Mouse (Mus musculus): ENCODE data around the gene Ccdc190.
A peak's percentile ranks its signal among the peaks of the same experiment; 100 is the strongest.

Gene Ccdc190

DNA sequence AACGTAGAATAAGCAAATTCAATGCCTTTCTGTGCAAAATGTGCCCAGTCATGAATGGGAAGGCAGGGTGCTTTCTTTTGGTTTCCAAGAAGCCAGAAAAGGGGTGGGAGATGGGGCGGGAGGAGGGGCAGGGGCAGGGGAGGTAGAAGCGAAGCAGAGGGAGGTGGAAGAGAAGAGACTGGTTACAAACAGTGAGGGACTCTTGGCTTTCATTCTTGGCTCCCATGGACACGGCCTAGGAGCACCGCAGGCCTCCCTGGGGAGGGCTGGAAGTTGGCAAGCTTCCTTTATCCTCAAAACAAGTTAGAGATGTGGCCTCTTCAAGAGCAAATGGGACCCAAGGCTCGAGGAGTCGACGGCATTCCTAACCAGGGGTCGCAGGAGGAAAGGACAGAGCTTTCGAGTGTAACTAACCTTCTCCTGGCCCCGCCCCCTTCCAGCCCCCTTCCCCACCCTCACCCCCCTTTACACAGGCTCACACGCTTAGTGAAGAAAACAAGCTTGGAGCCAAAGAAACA lies at the start of gene Ccdc190:
Gene Ccdc190 (plus strand): TSS at position 195 of the 518 bp plus-strand sequence.
- no peak for DNase-seq (ENCODE audit: low spot score)

DNA sequence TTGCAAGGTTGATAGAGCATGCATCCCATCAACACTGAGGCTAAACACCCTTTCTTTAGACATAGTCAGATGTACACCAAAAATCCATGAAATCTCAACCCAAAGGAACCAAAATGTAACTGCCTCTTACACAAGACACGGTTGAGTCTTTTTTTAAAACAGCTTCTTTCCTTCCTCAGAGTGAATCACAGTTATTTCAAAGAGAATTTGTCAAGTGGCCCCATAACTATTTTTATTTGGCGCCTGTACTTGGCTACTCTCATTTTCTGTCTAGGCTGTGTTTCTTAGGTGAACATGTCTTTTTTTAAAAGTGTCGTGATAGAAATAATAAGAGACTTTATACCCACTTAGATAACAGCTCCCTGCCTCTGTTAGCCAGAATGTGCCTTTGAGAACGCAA lies 49.4 kb upstream of the Ccdc190 start:
- DNase-seq (ENCODE audit: low spot score) = no peak

DNA sequence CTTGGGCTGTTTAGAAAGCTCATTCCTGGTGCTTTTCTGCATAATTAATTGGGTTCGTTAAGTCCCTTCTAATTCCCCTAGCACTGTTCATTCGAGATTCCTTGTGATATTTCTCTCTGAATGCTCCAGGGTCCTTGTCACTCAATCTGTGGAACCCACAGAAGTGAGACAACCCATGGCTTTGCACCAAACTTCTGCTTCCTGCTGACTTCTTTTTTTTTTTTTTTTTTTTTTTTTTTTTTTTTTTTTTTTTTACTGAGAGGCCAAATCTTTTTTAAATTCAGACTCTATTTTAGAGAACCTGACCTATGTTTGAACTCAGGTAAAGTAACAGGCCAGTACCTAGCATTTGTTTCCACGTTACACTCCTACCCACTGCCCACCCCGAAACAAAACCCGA lies 48.3 kb upstream of the Ccdc190 start:
- DNase-seq (ENCODE audit: low spot score) = no peak

- DNase-seq (ENCODE audit: low spot score) = no peak
These were observed 45.3 kb upstream of the Ccdc190 start for GRCm38 (mm10) chr1:169883081-169883565.

GRCm38 (mm10) chr1:169889250-169889649 lies 39.2 kb upstream of the Ccdc190 start:
- DNase-seq (ENCODE audit: low spot score) = no peak

GRCm38 (mm10) chr1:169893976-169894375 lies 34.5 kb upstream of the Ccdc190 start:
- DNase-seq (ENCODE audit: low spot score) = no peak

- no peak for DNase-seq (ENCODE audit: low spot score)
These were observed 32.8 kb upstream of the Ccdc190 start for GRCm38 (mm10) chr1:169895686-169896085.

DNA sequence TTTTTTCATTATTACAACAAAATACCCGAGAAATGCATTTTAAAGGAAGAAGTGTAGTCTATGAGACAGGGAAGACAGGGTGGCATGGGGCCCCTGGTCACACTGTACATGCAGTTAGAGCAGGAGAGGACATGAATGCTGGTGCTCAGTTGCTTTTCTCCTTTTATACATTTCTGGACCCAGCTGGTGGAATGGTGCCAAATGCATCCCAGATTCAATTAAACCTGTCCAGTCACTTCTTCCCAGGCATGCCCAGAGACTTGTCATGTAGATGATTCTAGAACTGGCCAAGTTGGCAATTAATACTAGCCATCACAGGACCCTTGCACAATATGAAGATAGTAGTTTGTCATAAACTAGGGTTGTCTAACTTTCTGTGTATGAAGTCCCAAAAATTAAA lies 30.5 kb upstream of the Ccdc190 start:
- DNase-seq (ENCODE audit: low spot score) = no peak

GRCm38 (mm10) chr1:169898607-169899006 lies 29.8 kb upstream of the Ccdc190 start:
- no peak for DNase-seq (ENCODE audit: low spot score)

DNA sequence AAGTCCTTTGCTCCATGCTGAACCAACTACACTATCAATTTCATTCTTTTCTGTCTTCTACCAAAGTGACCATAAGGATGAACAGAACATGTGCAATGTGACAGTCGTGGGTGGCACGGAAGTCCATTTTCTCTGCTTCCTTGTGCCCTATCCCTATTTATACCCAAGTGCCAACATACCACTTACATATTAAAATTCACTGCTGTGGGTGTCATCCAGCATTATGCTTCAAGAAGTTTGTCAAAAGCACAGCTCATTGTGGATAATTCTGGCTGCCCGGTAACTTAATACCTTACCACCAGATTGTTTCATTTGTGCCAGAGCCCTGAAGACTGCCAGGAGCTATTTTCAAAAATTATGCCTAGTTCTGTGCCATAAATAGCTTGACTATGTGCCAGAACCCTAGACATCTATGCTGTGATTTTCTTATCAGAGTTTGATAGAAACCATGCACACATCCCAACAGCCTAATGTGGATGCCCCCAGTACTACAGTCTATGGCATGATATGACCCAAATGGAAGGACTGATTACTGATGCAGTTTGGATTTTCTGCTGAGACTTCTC lies 27.6 kb upstream of the Ccdc190 start:
- no peak for DNase-seq (ENCODE audit: low spot score)

- DNase-seq (ENCODE audit: low spot score) = no peak
These were observed 19.3 kb upstream of the Ccdc190 start for GRCm38 (mm10) chr1:169909163-169909562.

DNA sequence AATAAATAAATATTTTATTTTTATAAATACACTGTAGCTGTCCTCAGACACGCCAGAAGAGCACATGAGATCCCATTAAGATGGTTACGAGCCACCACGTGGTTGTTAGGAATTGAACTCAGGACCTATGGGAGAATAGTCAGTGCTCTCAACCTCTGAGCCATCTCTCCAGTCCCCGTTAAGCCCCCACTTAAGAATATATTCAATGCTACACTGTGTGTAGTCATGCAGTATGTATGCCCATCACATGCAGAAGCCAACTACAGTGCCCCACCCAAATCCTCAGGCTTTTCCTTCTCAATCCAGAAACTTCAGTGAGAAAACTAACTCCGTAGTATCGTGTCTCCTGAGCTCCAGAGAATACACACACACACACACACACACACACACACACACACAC lies 18.8 kb upstream of the Ccdc190 start:
- DNase-seq (ENCODE audit: low spot score) = no peak

- no peak for DNase-seq (ENCODE audit: low spot score)
These were observed 17.7 kb upstream of the Ccdc190 start for GRCm38 (mm10) chr1:169910751-169911150.

DNA sequence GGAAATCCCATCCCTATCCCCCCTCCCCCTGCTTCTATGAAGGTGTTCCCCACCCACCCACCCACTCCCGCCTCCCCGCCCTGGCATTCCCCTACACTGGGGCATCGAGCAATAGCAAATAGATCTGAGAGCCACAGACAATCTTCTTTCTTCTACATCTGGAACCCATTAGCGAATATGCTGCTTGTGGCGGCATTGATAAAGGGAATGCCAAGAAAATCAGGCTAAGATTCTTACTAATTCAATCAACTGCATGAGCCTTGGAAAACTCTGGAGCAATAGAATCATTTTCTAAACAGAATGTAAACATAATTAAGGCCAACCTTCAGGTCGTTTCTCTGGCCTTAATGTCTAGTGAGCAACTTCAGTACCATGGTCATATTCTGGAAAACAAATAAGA lies 16.9 kb upstream of the Ccdc190 start:
- DNase-seq (ENCODE audit: low spot score) = no peak

DNA sequence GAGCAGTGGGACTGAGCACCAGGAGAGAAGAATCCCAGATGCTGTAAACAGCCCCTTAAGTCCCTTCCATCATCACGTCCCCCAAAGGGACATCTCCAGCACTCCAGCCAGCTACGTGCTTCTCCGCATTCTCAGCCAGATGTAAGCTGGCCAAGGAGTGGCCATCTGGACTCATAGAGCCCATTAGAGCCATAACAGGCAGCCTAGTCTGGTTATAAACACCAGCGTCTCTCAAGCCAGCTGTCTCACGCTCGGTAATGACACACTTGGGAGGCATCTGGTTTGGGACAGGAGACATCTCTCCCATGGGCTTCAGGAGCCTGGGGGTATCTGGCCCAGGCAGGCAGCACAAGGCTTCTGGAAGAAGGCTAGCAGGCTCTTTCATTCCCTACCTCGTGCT lies 11.8 kb upstream of the Ccdc190 start:
- no peak for DNase-seq (ENCODE audit: low spot score)

DNA sequence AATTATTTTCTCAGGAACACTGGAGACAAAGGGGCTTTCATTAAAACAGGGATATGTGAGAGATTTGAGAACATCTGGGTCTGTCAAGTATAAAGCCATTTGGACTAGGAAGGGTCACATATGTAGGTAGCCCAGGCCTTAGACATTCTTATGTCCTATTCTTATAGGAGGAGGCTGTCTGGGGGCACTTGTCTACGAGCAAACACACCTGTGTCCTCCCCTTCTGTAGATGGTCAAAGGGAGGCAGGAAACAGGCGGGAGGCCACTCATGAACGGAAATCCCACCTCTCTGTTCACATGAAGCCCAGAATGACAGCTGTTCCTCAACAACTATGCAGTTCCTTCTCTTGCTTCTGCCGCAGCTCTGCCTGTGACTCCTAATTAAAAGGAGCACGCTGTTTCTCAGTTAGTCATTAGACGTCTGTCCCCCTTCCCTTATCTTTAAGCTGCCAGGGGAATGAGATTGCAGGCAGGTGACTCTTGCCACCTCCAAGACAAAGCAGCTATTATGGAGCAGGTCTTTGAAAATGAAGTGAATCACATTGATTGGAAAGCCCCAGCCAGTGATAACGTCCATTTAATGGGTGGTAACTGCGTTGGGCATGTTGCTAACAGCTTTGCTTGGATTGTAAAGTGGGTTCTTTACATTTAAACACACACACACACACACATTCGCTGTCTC lies 11.2 kb upstream of the Ccdc190 start:
- DNase-seq (ENCODE audit: low spot score) = no peak

GRCm38 (mm10) chr1:169917998-169918397 lies 10.4 kb upstream of the Ccdc190 start:
- no peak for DNase-seq (ENCODE audit: low spot score)

- peak; percentile 71 for DNase-seq (ENCODE audit: low spot score)
These were observed 9.2 kb upstream of the Ccdc190 start for GRCm38 (mm10) chr1:169919211-169919610.

DNA sequence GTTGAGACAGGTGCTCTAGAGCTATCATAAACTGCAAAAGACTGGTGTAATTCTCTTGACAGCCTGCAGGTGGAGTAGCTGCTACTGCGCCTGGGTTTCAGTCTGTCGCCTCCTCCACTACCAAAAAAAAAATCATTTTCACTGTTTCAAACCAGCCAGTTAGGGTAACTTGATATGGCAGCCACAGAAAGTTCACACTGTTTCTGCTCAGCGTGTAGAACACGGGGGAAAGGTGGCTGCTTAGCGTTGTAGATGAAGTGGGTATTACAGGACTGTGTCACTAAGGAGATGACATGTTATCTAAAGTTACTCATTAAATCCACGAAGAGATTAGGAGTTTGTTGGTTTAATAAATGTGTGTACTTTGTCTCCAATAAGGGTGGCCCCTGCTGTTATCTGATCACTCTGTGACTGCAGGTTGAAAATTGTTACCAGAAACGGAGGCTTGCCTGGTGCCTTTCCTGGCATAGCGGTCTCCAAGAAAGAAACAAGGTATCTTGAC lies 6.7 kb upstream of the Ccdc190 start:
- DNase-seq (ENCODE audit: low spot score) = no peak

DNA sequence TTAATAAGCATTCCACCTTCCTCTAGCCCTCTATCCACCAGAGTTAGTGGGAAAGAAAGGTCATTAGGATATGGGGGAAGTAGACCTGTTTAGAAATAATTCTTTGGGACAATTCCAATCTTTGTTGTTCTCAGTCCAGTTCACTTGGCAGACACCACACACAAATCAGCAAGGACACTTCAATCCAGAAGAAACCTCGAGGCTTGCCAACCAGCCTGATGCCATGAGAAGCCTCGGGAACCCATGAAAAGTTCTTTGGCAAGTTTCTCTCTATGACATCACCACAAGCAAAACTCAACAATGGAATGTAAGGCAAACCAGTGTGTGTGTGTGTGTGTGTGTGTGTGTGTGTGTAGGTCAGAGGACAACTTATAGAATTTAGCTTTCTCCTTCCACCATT lies 3.9 kb upstream of the Ccdc190 start:
- DNase-seq (ENCODE audit: low spot score) = no peak

DNA sequence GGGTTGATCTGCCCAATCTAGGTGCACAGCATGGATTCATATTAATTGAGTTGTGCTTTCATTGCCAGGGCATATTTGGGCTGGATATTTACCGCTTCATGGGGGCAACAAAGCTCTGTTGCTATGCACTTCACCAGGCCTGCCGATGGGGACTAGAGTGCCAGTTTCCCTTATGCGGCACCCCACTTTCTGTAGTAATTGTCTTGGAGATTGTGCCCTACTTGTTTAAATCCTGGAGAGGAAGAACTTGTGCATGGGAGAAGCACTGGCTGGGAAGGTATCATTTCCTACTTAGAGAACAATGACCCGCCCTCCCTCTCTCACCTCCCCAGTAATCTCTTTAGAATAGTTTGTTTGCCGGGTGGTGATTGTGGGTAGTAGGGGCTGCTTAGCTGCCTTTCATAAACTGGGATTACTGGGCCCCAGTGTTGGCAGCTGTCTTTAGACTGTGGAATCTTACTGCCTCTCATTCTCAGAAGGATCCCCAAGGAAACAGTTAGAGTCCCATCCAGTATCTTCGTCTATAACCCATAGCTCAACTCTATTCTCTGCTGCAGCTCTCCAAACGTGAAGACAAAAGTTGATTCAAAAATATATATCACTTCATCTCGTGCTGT lies 587 bp upstream of the Ccdc190 start:
- no peak for DNase-seq (ENCODE audit: low spot score)

- DNase-seq (ENCODE audit: low spot score) = no peak
These were observed 3.2 kb downstream of the Ccdc190 start for GRCm38 (mm10) chr1:169931698-169932097.

GRCm38 (mm10) chr1:169932122-169932746 lies 3.8 kb downstream of the Ccdc190 start:
- no peak for DNase-seq (ENCODE audit: low spot score)
